Mouse (Mus musculus) olfactory bulb, adult 2 months (tissue): ENCODE data around the gene Tmem74b. TPM values are rescaled to one million over a fixed set of nuclear protein-coding genes. Genes with fewer than 3 reads are reported as not detected.
A peak's percentile ranks its signal among the peaks of the same experiment; 100 is the strongest.

Experiments
- H3K27ac ChIP-seq: fragments of 200-500 bp; 2 replicates; pipeline ENCODE4 v1.5.1; 2012; ENCODE audit warnings: low read depth, low read length; ENCODE audit not compliant: insufficient read depth
- H3K4me1 ChIP-seq: fragments of 200-500 bp; 2 replicates; pipeline ENCODE4 v1.6.1; 2012; ENCODE audit warnings: low read length; ENCODE audit not compliant: control insufficient read depth, insufficient read depth
- H3K4me3 ChIP-seq: fragments of 200-500 bp; 2 replicates; pipeline ENCODE4 v1.5.1; 2012; ENCODE audit warnings: mild to moderate bottlenecking, low read depth, low read length, moderate library complexity; ENCODE audit not compliant: insufficient read depth
- CTCF ChIP-seq: fragments of 200-500 bp; IDR thresholded peaks from 2 replicates; pipeline ENCODE4 v1.5.1; 2012; ENCODE audit warnings: low read depth, mild to moderate bottlenecking, low read length, moderate library complexity; ENCODE audit not compliant: insufficient read depth
- POLR2A ChIP-seq: fragments of 200-500 bp; IDR thresholded peaks from 2 replicates; pipeline ENCODE4 v1.6.1; 2012; ENCODE audit warnings: mild to moderate bottlenecking, low read depth, low read length, moderate library complexity; ENCODE audit not compliant: insufficient read depth
- WGBS: fragments of 180-500 bp; shearing (Covaris S2); methylation state at CpG from one replicate; pipeline ENCODE4 v1.1.7; 2018; 5-methylcytosine and 5-hydroxymethylcytosine counted together
- polyA plus RNA-seq: library from polyadenylated mRNA; stranded (reverse); fragments of >200 nt; gene quantifications from 2 replicates; pipeline ENCODE4 v1.2.4, GENCODE M21; 2012; ENCODE audit warnings: low replicate concordance; ENCODE audit not compliant: missing spikeins, insufficient read depth, insufficient read length

Tmem74b gene
- polyA plus RNA-seq: not detected in 2 replicates

DNA sequence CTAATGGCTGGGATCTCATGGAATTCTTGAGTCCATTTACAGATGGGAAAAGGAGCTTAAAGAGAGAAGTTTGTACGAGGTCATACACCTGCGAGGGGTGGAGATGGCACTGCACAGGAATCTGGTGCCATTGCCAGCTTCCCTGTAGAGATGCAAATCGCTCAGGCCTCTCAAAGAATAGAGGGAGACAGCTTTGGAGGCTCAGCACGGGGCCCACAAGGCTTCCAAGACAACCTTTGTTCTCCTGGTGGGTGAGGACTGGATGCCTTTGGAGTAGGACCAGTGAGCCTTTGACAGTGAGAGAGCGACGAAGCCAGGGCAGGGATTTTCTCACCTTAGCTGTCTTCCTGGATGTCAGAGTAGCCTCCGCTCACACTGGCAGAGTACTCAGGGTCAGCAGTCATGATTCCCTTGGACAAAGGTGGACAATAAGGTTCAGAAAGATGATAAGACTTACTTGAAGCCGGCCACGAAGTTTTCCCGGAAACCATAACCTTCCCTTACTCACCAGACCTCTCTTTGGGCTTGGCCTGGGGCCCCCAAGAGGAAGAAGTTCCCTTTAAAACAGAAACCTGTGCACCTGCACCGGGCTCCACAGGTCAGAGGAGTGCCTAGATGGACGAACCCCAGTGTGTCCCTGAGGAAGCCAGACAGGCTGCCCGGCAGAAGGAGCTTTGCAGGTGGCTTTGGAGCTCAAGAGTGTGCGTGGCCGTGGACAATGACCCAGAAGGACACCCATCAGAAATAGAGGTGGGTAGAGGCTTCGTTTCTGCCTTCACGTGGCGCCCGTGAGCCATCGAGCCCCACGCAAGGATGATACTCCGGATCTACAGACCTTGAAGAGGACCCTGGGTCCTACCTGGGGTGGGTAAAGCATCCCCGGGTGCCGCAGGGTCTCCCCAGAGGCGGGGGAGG, at the start of gene Tmem74b:
Gene Tmem74b, plus strand, starts transcription at position 778 of the 915 bp plus-strand sequence.
- TF ChIP-seq CTCF (no peak), POLR2A (no peak)
- H3K4me1 ChIP-seq: peaks cover 12% of the 10 kb centered on the region
- no peak within 1 kb of the TSS for H3K27ac ChIP-seq

DNA sequence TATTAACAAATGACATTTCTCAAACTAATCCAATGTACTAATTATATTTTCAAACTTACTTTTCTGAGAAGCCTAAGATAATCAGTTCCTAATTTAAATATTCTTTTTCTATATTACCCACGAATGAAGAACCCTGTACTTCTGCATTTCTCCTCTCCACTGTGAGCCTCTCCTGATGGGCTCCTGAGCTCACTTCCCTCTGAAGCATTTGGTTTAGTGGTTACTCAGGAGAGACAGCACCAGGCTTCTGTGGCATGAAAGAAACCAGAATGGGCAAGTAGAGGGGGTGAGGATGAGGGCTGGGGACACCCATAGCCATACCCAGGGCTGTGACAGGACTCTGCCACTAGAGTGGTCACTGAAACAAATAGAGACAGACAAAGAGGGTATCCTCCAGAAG, 49.8 kb upstream of the Tmem74b start:
- 79% methylated on average over 1 of the region's 1 CpGs for WGBS
- TF ChIP-seq POLR2A: no peak
- TF ChIP-seq CTCF: no peak

More for the DNA sequence above, at the start of gene Tmem74b:
- H3K4me3 ChIP-seq: peak within 1 kb of the TSS; percentile 69
- WGBS: 15% methylated on average over 25 of the region's 25 CpGs

DNA sequence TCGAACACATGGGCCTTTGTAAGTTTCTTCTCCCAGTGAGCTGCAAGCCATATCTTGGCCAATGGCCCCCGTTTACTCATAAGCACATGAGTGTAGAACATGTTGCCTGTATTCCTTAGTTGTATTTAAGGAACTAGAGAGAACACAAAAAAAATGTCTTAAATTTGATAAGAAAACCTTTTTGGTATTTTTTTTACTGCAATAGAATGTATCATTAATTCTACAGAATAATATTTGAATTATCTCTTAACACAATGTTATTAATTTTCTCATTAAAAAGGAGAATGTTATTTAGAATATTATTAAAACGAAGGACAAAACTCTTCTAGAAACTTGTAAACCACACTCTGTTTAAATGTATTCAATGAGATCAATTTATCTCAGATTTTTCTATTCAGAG, 33.4 kb upstream of the Tmem74b start, which contains the start of gene Rad21l:
Gene Rad21l, minus strand, starts transcription at position 101 of the 400 bp plus-strand sequence.
- Histone ChIP-seq H3K27ac (no peak within 1 kb of the TSS), H3K4me3 (no peak within 1 kb of the TSS), H3K4me1 (0 out of 2 replicates have a peak, but pooled peaks cover 2% of the 10 kb centered on the region)
- WGBS: 74% methylated on average over 3 of the region's 3 CpGs
- no peak for TF ChIP-seq CTCF
- no peak for TF ChIP-seq POLR2A

More for the DNA sequence above, 49.8 kb upstream of the Tmem74b start:
- H3K27ac ChIP-seq: no peak overlapping the region
- no peak overlapping the region for H3K4me3 ChIP-seq
- no peaks in the 10 kb centered on the region for H3K4me1 ChIP-seq

DNA sequence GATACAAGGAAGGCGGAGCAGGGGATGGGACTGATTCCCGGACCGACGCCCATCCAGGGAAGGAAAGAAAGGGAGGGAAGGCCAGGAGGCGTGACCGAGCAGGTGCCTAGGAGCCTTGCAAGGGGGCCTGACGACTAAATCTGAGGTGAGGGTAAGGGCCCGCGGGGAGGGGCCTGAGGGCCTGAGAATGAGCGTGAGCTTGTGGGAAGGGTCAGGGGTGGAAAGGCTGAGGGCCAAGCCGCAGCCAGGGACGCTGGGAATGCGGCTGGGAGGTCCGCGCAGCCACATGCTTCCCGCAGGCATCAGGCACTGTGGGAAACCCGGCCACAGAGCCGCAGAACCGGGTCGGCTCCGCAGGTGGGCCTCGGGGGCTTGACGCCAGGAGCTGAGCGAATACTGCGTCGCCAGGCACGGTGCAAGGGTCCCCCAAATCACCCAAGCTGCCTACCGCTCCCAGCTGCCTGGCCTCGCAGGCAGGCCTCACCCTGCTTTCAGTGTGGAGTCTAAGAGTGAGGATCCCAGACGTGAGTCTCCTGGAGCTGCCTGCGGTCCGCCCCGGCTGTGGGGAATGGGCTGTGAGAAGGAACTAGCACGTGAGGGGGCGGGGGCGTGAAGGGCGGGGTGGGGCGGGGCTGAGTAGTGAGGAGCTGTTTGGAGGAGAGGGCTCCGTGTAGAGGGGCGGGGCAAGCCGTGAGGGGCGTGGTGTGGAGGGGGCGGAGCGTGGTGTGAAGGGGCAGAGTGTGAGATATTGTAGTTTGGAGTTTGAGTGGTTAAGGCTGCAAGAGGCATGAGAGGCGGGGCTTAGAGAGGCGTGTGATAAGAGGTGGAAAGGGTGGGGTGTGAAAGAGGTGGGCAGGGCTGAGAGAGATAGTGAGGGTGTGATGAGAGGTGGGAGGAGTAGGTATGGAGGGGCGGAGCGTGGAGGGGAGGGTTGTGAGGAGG, 31.5 kb upstream of the Tmem74b start:
- TF ChIP-seq CTCF (no peak), POLR2A (no peak)
- Histone ChIP-seq H3K27ac (no peak overlapping the region), H3K4me1 (0 out of 2 replicates have a peak, but pooled peaks cover 2% of the 10 kb centered on the region), H3K4me3 (no peak overlapping the region)
- WGBS: 39% methylated on average over 48 of the region's 48 CpGs

DNA sequence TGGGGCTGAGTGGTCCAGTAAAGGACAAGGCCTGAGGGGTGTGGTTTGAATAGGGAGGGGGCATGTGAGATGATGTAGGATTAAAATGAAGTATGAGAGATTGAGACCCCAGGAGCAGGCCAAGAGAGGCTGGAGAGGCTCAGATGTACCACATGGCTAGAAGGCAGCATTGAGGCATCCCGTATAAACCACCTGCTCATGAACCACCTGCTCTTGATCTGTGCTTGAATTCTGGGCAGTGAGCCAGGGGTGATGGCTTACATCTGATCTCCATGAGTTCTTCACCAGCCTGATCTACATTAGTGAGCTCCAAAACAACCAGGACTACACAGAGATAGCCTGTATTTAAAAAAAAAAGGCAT, 30.9 kb upstream of the Tmem74b start:
- Histone ChIP-seq H3K27ac (no peak overlapping the region), H3K4me1 (0 out of 2 replicates have a peak, but pooled peaks cover 2% of the 10 kb centered on the region), H3K4me3 (no peak overlapping the region)
- 75% methylated on average over 1 of the region's 1 CpGs for WGBS
- TF ChIP-seq CTCF (no peak), POLR2A (no peak)

DNA sequence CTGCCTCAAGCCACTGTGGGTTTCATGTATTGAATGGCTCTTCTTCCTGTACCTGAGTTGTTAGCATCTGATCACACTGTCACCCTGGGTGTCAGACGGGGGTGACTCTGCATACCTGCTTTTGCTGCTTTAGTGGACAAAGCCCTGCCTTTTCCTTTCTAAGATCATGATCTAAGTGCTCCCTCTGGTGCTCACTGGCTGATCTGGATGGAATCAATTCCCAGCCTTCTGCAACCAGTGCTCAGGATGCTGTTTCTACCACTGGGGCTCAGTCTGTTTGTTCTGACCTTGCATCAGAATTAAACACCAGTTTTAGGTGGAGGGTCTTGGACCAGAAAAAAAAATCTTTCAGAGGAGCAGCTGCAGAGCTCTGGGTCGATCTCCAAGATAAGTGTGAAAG, 25.6 kb upstream of the Tmem74b start:
- no peak overlapping the region for H3K27ac ChIP-seq
- TF ChIP-seq POLR2A (no peak), CTCF (no peak)
- H3K4me1 ChIP-seq: no peaks in the 10 kb centered on the region
- WGBS: 64% methylated on average over 2 of the region's 2 CpGs
- no peak overlapping the region for H3K4me3 ChIP-seq

DNA sequence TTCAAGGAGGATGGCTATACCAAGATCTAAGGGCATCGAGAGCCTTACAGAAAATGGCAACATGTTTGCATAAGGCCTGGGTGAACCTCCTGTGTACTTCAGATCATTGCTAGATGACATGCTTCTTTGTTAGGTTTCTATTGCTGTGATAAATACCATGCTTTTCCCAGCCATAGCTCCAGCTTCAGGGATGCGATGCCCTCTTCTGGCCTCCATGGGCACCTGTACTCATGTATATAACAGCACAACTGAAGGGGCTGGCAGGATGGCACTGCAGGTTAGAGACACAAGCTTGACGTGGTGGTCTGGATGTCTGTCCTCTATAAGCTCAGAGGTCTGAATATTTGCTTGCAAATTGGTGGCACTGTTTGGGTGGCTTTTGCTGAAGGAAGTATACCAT, 19.5 kb upstream of the Tmem74b start:
- Histone ChIP-seq H3K27ac (no peak overlapping the region), H3K4me3 (no peak overlapping the region), H3K4me1 (no peaks in the 10 kb centered on the region)
- WGBS: 52% methylated on average over 3 of the region's 3 CpGs
- TF ChIP-seq CTCF (no peak), POLR2A (no peak)

DNA sequence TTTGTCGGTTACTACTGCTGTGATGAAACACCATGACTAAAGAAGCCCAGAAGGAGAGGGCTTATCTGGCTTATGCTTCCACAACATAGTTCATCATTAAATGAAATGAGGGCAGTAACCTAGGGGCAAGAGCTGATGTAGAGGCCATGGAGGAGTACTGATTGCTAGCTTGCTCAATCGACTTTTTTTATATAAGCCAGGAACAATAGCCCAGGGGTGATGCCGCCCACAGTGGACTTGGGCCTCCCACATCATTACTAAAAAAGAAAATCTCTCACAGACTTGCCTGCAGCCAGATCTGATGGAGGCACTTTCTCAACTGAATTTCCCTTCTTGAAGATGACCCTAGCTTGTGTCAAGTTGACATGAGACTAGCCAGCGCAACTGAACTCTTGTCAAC, 18.8 kb upstream of the Tmem74b start:
- Histone ChIP-seq H3K27ac (no peak overlapping the region), H3K4me3 (no peak overlapping the region), H3K4me1 (no peaks in the 10 kb centered on the region)
- TF ChIP-seq CTCF: no peak
- TF ChIP-seq POLR2A: no peak
- 83% methylated on average over 4 of the region's 4 CpGs for WGBS
